Mouse (Mus musculus) adrenal gland, adult (tissue): ENCODE measurements around the gene Exoc3l2.

ENCODE experiments used
- DNase-seq, 2 experiments: peaks; one replicate each; pipeline ENCODE4 v3.0.0; 2022 to 2023; ENCODE audit warnings: low spot score in 1 of 2; ENCODE audit not compliant: inconsistent age in 2 of 2

The Exoc3l2 gene

DNA sequence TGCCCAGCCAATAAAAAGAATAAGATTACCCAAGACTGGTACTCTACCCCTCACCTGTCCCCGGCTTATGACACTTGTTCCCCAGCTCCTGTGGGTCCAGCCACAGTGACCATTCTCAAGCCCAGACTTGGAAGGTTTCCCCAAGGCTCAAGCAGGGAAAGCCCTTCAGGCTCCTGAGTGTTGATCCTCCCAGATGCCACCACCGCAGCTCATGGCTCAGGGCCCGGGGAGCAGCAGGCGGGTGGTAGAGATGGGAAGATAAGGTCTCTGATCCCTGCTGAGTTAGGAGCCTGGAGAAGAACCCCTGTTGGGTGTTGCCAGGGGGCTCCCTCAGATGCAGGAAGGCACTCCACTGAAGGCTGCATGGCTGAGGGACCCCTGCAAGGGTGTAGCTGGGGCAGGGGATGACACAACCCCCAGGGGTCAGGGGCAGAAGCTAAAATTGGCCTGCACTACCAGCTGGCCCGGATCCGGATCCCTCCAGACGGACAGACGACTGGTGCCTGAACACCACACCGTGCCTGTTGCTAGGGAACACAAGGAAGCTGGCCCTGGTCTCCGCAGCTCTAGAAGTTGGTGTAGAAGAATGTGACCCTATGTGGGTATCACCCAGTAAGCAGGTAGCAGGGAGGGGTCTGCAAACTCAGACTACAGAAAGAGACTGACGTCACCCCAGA, 7.2 kb upstream of the Exoc3l2 start:
- peak; percentile 49 to 76 for DNase-seq

DNA sequence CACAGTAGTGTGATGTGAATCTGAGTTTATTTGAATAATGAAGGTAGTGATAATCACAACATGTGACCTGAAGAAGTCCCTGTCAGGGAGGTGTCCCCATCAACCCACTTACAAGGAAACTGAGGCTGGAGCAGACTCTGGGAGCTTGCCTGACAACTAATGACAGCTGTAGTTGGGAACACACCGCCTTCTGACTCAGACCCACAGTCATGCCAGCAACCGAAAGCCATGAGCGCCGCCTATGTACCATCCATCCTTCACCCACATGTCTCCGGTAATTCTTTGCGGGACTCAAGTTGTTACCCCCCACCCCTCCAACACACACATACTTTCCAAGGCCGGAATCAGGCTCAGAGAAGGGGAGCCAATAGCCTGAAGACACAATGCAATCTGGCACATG, 6.5 kb upstream of the Exoc3l2 start:
- DNase-seq: peak; percentile 40 to 62

DNA sequence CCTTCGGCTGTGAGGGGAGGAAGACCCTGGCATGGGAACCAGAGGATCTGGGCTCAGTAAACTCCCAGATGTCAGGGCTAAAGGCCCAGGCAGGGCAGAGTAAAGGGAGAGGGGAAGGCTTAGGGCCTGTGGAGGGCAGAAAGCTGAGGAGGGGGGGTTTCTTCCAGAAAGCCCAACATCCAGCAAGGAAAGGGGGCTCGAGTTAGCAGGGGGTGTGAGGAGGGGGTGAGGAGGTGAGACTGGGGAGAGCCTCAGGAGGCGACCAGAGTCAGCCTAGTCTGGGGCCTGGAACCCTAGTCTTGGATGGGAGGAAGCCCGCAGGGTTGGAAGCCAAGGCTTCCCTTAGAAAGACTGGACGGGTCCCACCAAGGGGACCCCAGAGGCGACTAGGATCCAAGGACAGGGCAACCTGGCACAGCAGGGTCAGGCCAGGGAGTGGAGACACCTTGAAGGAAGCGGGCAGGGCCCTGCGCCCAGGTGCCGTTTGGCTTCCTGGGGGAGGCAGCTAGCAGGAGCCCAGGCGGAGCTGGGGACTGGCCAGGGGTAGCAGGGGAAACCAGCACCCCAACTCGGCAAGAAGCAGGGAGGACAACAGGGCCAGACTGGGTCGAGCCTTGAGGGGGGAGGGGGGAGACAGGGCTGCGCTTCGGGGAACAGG, 5.6 kb upstream of the Exoc3l2 start:
- DNase-seq: peak in 1 of 2 experiments; percentile 53

DNA sequence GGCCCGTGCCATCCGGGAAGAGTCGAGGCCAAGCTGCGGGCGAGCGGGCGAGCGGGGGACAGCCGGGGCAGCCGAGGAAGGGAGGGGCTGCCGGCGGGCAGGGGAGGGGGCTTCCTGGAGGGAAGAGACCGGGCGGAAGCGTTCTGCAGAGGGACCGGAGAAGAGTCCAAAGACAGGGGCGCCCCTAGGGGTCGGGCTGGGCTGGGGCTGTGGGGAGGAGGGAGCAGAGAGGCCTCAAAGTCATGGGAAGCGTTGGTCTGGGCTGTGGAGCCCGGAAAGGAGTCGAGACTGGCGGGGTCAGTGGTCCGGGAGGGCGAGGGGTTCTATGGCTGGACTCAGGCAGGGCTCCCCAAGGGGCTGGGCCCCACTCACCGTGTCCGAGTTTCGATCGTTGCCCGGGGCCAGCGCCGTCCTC, 5.1 kb upstream of the Exoc3l2 start:
- peak; percentile 65 to 82 for DNase-seq

DNA sequence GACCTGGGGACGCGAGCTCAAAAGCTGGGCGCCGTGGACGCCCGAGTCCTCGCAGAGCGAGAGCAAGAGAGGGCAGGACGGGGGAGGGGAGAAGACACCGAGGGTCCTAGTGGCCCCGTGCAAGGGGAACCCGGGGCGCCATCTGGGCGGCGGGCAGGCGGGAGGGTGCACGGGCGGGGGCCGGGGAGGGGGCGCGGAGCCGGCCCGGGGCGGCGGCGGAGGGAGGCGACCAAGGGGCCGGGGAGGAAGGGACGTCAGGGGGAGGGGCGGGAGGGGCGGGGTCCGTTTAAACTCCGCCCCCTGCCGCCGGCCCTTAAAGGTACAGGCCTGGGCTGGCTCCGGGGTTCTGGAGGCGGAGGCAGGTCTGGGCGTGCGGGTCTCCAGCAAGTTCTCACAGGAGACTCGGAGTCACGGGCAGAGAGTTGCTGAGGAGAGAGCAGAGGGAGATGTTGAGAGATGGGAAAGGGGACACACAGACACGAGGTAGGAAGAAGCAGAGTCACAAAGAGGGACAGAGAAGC, 4.5 kb upstream of the Exoc3l2 start, which contains the start of gene Mark4:
Mark4 (minus strand) TSS at position 231 of the 521 bp plus-strand sequence.
- peak; percentile 86 to 94 for DNase-seq

GRCm38 (mm10) chr7:19459144-19459870, 3.8 kb upstream of the Exoc3l2 start:
- no peak for DNase-seq

- DNase-seq: no peak
Observed at GRCm38 (mm10) chr7:19460500-19460899, 2.6 kb upstream of the Exoc3l2 start.

DNA sequence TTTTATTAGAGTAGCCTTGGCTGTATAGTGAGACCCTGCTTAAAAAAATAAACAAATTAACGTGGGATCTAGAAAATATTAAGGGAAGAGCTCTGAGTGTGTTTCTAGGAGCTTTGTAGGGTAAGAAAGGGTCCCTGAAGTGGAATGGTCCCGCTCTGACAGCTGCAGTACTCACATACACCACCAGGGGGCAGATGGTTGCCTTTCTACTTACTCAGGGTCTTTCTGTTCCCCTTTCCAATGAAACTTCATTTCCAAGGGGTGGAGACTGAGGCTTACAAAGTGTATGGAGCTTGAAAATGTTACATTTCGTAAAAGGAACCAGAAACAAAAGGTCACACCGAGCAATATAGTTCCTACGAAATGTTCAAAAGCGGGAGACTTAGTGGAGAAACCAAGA, 1.6 kb upstream of the Exoc3l2 start:
- DNase-seq: peak; percentile 73 to 93

DNA sequence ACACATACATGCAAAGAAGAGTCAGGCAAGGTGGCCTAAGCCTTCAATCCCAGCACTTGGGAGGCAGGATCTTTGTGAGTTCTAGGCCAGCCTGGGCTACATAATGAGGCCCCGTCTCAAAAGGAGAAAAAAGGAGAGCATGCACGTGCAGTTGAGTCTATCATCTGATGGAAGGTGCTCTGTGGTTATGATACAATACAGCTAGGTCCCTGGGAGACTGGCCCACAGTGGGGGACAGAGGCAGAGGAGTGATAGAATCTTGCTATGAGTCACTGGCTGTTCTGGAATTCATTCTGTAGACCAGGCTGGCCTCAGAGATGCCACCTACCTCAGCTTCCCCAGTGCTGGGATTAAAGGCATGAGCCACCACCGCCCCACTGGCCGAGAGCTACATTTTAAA, 688 bp upstream of the Exoc3l2 start:
- DNase-seq: no peak

DNA sequence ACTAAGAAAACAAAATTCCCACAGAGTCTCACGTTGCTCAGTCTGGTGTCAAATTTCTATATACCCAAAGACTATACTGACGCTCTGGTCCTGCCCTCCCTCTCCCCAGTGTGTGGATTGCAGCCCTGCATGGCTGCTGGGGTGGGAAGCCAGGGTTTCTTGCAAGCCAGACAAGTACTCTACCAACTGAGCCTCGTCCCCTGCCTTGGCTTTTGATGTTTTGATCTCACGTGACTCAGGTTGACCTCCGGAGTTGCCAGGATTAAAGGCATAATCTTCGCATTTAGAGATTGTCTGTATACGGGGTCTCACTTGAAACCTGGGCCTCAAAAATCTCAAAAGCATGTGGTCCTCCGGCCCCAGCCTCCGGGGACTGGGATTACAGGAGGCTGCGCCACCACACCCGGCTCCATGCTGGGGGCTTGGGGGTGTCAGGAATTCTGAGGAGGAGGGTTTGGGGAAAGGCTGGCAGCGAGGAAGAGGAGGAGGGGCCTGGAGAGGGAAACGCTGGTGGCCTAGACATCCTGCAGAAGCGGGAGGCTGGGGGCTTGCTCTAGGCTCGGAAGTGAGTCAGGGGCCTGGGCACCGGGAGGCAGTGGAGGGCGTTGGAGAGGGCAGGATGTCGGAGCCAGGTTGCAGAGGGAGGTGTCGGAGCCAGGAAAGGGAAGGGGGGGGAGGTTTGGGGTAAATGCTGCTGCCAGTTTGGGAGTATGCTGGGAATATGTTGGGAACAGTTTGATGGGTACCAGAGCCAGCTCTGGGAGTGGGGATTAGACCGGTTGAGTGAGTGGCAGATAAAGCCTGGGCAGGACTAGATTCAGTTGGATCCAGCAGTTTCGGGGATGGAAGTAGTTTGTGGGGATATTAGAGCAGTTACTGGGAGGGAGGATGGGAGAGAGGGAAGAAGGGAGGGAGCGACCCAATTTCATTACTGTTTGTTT, 1.5 kb downstream of the Exoc3l2 start:
- DNase-seq: no peak

GRCm38 (mm10) chr7:19466602-19467145, 3.5 kb downstream of the Exoc3l2 start:
- peak in 1 of 2 experiments; percentile 53 for DNase-seq

DNA sequence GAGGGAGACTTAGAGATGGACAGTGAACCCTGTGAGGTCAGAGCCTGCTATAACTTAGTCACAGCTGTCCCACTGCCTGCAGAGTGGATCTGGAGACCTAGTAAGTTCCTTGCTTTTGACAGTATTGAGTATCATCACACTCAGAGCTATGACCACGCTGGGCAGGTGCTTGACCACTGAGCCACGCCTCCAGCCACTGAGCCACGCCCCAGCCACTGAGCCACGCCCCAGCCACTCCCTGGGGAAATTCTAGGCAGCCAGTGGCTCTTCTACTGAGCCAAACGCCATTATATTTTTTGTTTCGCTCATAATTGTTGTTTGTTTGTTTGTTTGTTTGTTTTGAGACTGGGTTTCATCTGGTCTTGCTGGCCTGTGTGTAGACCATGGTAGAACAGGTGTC, 4.5 kb downstream of the Exoc3l2 start:
- peak; percentile 47 to 72 for DNase-seq

DNA sequence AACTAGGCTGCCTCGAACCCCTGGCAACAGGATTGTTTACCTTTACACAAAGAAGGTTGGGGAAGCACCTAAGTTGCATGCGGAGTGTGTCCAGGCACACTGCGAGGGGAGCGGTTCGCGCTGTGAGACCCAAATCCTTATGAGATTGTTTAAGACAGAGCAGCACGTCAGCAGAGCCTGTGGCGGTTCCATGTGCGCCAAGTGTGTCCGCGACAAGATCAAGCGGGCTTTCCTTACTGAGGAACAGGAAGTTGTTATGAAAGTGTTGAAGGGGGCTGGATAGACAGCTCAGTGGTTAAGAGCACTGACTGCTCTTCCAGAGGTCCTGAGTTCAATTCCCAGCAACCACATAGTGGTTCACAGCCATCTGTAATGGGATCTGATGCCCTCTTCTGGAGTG, 5.1 kb downstream of the Exoc3l2 start:
- DNase-seq: no peak

- DNase-seq: no peak
Observed at GRCm38 (mm10) chr7:19469404-19469803, 6.3 kb downstream of the Exoc3l2 start.

DNA sequence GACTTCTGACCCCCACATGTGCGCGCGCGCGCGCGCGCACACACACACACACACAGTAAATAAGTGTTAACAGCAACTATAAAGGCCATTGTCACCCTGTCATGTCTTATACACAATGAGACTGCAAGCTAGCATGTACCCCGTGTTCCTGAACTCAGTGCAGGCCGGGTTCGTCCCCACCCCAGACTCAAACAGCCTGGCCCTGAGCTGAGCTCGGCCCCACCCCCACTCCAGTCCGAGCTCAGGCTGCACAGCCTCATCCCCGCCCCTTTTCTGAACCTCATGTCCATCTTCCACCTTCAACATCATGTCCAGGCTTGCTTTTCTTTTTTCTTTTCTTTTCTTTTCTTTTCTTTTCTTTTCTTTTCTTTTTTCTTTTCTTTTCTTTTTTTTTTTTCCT, 7.2 kb downstream of the Exoc3l2 start:
- no peak for DNase-seq

- peak; percentile 74 to 80 for DNase-seq
Observed at GRCm38 (mm10) chr7:19472403-19472802, 9.3 kb downstream of the Exoc3l2 start.

GRCm38 (mm10) chr7:19473875-19474443, 10.8 kb downstream of the Exoc3l2 start:
- peak; percentile 88 to 93 for DNase-seq

GRCm38 (mm10) chr7:19477084-19477483, 14.0 kb downstream of the Exoc3l2 start:
- no peak for DNase-seq

GRCm38 (mm10) chr7:19477624-19478384, 14.7 kb downstream of the Exoc3l2 start:
- DNase-seq: peak; percentile 69 to 76
